Mouse (Mus musculus) spleen, adult 2 months (tissue): ENCODE results near the gene Esrrb. TPM values are rescaled to one million over a fixed set of nuclear protein-coding genes. Genes with fewer than 3 reads are reported as not detected.

Experiments
- DNase-seq, 2 experiments: peaks; one replicate each; pipeline versions ENCODE4 v3.0.0 to v3.0.0-alpha.2; 2012 to 2021; ENCODE audit warnings: low spot score in 2 of 2, low read depth in 1 of 2
- H3K27ac ChIP-seq: fragments of 200-500 bp; 2 replicates; pipeline ENCODE4 v1.5.1; 2012; ENCODE audit warnings: low read length, inconsistent platforms; ENCODE audit not compliant: insufficient read depth
- H3K27me3 ChIP-seq: fragments of 200-500 bp; 2 replicates; pipeline ENCODE4 v1.6.1; 2012; ENCODE audit warnings: mild to moderate bottlenecking, moderate library complexity, low read length, inconsistent platforms; ENCODE audit not compliant: control insufficient read depth, insufficient read depth
- H3K36me3 ChIP-seq: fragments of 200-500 bp; 2 replicates; pipeline ENCODE4 v1.6.1; 2012; ENCODE audit warnings: mild to moderate bottlenecking, low read length, inconsistent platforms; ENCODE audit not compliant: control insufficient read depth, insufficient read depth
- H3K4me1 ChIP-seq: fragments of 200-500 bp; 2 replicates; pipeline ENCODE4 v1.6.1; 2011; ENCODE audit warnings: inconsistent platforms; ENCODE audit not compliant: control insufficient read depth, insufficient read depth, insufficient read length
- H3K4me3 ChIP-seq: fragments of 200-500 bp; 2 replicates; pipeline ENCODE4 v1.5.1; 2011; ENCODE audit warnings: mild to moderate bottlenecking, inconsistent platforms; ENCODE audit not compliant: insufficient read depth, insufficient read length; ENCODE audit errors: extremely low read depth
- CTCF ChIP-seq: fragments of 200-500 bp; IDR thresholded peaks from 2 replicates; pipeline ENCODE4 v1.5.1; 2011; ENCODE audit warnings: mild to moderate bottlenecking, inconsistent platforms; ENCODE audit not compliant: insufficient read depth, insufficient read length, insufficient replicate concordance; ENCODE audit errors: extremely low read depth
- POLR2A ChIP-seq: fragments of 200-500 bp; IDR thresholded peaks from 2 replicates; pipeline ENCODE4 v1.6.1; 2011; ENCODE audit warnings: low read depth, low read length, inconsistent platforms
- WGBS: fragments of 180-500 bp; shearing (Covaris S2); methylation state at CpG from one replicate; pipeline ENCODE4 v1.1.7; 2018; 5-methylcytosine and 5-hydroxymethylcytosine counted together
- polyA plus RNA-seq: library from polyadenylated mRNA; depleted of rRNA; stranded (reverse); fragments of >200 nt; gene quantifications from 2 replicates; pipeline ENCODE4 v1.2.3, GENCODE M21; 2012

Gene Esrrb
- polyA plus RNA-seq, 1 experiment = 0.05 TPM

DNA sequence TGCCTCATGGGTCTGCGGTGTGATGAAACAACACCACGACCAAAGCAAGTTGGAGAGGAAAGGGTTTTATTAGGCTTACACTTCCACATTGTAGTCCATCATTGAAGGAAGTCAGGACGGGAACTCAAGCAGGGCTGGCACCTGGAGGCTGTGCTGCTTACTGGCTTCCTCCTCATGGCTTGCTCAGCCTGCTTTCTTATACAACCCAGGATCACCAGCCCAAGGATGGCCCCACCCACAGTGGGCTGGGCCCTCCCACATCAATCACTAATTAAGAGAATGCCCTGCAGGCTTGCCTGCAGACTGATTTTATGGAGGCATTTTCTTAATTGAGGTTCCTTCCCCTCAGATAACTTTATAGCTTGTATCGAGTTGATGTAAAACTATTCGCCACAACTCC, 129.1 kb downstream of the Esrrb start:
- Histone ChIP-seq H3K27me3 (no peaks in the 10 kb centered on the region; the same call in 1 of the 2 replicates), H3K4me3 (no peak overlapping the region), H3K36me3 (no peaks in the 10 kb centered on the region), H3K27ac (no peak overlapping the region), H3K4me1 (no peaks in the 10 kb centered on the region)
- 73% methylated on average over 5 of the region's 5 CpGs for WGBS
- TF ChIP-seq CTCF (no peak), POLR2A (no peak)
- no peak for DNase-seq

DNA sequence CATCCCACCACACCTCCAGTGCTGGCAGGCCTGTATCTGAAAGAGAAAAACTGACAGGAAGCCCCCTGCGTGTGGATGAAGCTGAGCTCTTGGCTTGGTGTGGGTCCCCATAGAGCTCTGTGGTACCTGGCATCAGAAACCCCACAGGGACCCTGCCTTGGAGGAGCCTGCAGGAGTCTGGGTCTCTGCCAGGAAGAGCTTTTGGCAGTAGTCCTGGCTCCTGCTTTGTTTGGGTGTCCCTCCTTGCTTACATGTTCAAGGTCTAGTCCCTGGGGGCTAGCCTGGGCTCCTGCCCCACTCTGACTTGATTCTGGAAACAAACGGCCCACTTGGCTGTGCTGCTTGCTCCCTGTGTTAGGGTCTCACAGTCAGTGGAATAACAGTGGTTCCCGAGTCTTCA, 130.6 kb downstream of the Esrrb start:
- H3K27ac ChIP-seq = no peak overlapping the region
- no peak for DNase-seq
- whole genome bisulfite sequencing = 71% methylated on average over 3 of the region's 3 CpGs
- H3K36me3 ChIP-seq = no peaks in the 10 kb centered on the region
- no peaks in the 10 kb centered on the region for H3K4me1 ChIP-seq
- TF ChIP-seq POLR2A (no peak), CTCF (no peak)
- no peaks in the 10 kb centered on the region; the same call in 1 of the 2 replicates for H3K27me3 ChIP-seq
- no peak overlapping the region for H3K4me3 ChIP-seq

DNA sequence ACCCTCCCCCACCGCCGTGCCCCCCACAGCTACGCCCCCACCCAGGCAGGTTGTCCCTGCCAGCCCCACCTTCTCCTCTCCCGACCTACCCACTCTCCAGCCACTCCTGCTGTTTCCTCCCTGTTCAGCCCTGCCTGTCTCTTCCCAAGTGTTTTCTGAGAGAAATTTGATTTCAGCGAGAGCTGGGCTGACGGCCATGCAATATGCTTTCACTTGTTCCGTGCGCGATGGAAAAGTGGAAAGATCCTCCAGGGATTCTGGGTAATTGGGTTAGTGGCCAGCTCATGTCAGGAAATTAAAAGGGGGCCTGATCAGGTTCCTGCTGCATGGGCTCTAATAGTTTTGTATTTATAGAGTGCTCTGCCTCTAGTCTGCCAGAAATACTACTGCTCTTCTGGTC, 131.9 kb downstream of the Esrrb start:
- H3K27ac ChIP-seq = no peak overlapping the region
- no peaks in the 10 kb centered on the region for H3K4me1 ChIP-seq
- H3K27me3 ChIP-seq = no peaks in the 10 kb centered on the region; the same call in 1 of the 2 replicates
- no peaks in the 10 kb centered on the region for H3K36me3 ChIP-seq
- DNase-seq = no peak
- TF ChIP-seq POLR2A (no peak), CTCF (no peak)
- WGBS = 64% methylated on average over 9 of the region's 9 CpGs
- no peak overlapping the region for H3K4me3 ChIP-seq

DNA sequence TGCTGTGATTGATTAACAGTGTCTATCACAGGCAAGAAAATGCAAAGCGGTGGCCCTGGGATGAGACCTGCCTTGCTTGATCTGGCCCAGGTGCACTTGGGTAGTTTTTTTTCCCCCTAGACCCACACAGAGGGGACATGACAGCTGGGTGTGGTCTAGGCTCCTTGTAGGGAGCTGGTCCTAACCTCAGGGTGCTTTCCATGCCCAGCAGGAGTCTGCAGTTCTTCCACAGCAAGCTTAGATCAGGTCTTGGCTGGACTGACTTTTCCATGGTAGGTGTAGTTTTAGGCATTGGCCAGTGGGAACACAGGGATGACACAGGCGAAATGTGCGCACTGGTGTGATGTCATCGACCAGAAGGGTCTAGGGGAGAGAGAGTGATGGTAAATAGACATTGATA, 136.2 kb downstream of the Esrrb start:
- H3K36me3 ChIP-seq = no peaks in the 10 kb centered on the region
- TF ChIP-seq POLR2A = no peak
- no peak for TF ChIP-seq CTCF
- no peaks in the 10 kb centered on the region for H3K4me1 ChIP-seq
- no peaks in the 10 kb centered on the region; the same call in 1 of the 2 replicates for H3K27me3 ChIP-seq
- no peak for DNase-seq
- no peak overlapping the region for H3K4me3 ChIP-seq
- WGBS = 97% methylated on average over 4 of the region's 4 CpGs
- no peak overlapping the region for H3K27ac ChIP-seq

DNA sequence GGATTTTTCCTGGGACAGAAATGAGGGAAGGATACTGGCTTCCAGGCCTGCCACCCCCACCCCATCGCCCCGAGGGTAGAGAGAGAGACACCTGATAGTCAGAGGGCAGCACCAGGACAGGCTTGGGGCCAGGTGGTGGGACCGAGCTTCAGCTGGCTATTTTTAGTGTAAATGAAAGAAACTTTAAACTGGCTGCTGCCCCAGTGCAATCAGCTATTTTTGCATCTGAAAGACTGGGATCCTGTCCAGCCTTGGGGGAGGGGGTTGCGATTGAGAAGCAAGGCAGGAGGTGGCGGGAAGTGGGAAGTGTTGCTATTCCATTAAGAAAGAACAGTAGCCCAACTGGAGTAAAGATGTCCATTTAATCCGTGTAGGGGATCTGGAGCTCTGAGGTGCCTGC, 137.8 kb downstream of the Esrrb start:
- Histone ChIP-seq H3K4me3 (no peak overlapping the region), H3K27me3 (no peaks in the 10 kb centered on the region; the same call in 1 of the 2 replicates), H3K4me1 (no peaks in the 10 kb centered on the region), H3K36me3 (no peaks in the 10 kb centered on the region), H3K27ac (no peak overlapping the region)
- 53% methylated on average over 6 of the region's 6 CpGs for WGBS
- DNase-seq = no peak
- TF ChIP-seq POLR2A (no peak), CTCF (no peak)

GRCm38 (mm10) chr12:86501728-86502127, 140.8 kb downstream of the Esrrb start:
- 87% methylated on average over 10 of the region's 10 CpGs for WGBS
- H3K36me3 ChIP-seq = no peaks in the 10 kb centered on the region

DNA sequence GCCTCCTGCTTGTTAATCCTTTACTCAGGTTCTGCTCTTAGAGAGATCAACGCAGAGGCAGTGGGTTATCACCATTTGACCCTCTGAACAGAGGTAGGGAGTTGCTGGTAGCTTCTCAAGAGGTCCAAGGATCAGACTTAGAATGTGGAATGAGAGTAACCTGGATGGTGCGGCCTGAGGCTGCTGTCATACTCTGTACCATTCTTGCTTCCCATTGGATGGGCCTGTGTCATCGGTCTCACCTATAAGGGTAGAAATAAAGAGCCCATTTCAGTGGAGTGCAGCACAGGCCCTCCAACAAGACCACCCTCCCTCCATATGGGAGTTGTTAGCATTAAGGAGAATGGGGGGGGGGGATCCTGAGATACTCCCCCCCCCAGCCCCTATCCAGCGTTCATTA, 143.0 kb downstream of the Esrrb start:
- H3K4me3 ChIP-seq = no peak overlapping the region
- no peak for DNase-seq
- TF ChIP-seq POLR2A (no peak), CTCF (no peak)
- no peaks in the 10 kb centered on the region for H3K36me3 ChIP-seq
- no peaks in the 10 kb centered on the region for H3K4me1 ChIP-seq
- H3K27me3 ChIP-seq = no peaks in the 10 kb centered on the region
- WGBS = 80% methylated on average over 4 of the region's 4 CpGs
- no peak overlapping the region for H3K27ac ChIP-seq

More at GRCm38 (mm10) chr12:86501728-86502127, 140.8 kb downstream of the Esrrb start:
- H3K4me1 ChIP-seq = no peaks in the 10 kb centered on the region
- H3K4me3 ChIP-seq = no peak overlapping the region
- no peaks in the 10 kb centered on the region for H3K27me3 ChIP-seq
- TF ChIP-seq POLR2A = no peak
- DNase-seq = no peak
- no peak overlapping the region for H3K27ac ChIP-seq

GRCm38 (mm10) chr12:86504321-86504720, 143.4 kb downstream of the Esrrb start:
- TF ChIP-seq CTCF (no peak), POLR2A (no peak)
- DNase-seq = no peak
- whole genome bisulfite sequencing = 91% methylated on average over 3 of the region's 3 CpGs
- Histone ChIP-seq H3K27me3 (no peaks in the 10 kb centered on the region), H3K4me1 (no peaks in the 10 kb centered on the region), H3K36me3 (no peaks in the 10 kb centered on the region), H3K4me3 (no peak overlapping the region), H3K27ac (no peak overlapping the region)
